Mouse (Mus musculus) spleen, postnatal 10 days (tissue): Measurements from ENCODE around the gene Spx.

Source experiments
- DNase-seq, 2 experiments: peaks; one replicate each; pipeline ENCODE4 v3.0.0; 2021 to 2022; ENCODE audit warnings: low spot score in 2 of 2

The Spx gene

DNA sequence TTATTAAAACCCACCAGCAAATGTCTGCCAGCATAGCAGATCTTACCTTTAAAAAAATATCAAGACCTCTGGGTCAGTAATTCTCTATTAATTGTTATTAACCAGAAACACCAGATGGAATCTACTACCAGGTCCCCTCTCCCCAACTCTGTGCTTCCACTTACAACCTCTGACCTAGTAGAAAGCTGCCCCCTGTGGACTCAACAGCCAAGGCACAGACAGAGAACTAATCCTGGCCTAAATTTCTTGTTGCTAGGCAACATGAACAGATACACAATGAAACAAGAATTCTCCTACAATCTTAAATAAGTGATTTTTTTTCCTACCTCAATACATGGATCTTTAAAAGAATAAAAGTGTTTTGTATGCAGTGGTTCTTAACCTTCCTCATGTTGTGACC, 15.8 kb downstream of the Spx start:
- no peak for DNase-seq

DNA sequence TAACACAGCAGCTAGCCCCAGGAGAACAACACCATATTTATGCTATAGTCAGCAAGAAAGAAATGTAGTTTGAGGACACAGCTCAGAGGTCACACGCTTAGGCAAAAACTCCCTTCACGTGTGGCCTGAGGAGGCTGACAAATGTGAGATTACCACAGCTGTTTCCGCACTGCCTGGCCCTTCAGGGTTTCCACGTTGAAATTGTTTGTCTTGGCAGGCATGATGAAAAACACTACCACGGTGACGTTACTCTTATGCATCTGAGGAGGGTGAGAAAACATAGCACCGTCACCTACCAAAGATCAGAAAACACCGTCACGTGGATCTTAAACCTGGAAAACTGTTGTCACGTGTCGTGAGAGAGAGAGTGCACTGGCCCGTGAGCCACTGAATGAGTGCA, 38.1 kb downstream of the Spx start:
- DNase-seq = no peak

DNA sequence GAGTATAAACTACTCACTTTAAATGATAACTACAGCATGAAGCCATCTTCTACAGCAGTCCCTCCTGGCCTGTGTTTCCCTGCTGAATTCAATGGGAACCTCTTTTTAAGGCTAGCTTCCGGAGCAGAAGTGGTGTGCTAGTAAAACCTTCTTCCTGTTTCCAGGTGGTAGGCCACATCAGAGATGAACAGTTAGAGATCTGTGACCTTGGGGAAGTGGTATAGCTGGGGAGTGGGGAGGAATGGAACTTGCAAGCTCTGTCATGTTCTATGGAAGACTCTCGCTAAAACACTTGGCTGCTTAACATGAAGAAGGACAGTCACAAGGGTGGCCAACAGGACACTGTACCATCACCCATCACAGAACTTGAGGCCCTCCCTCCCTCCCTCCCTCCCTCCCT, 40.1 kb downstream of the Spx start:
- no peak for DNase-seq

DNA sequence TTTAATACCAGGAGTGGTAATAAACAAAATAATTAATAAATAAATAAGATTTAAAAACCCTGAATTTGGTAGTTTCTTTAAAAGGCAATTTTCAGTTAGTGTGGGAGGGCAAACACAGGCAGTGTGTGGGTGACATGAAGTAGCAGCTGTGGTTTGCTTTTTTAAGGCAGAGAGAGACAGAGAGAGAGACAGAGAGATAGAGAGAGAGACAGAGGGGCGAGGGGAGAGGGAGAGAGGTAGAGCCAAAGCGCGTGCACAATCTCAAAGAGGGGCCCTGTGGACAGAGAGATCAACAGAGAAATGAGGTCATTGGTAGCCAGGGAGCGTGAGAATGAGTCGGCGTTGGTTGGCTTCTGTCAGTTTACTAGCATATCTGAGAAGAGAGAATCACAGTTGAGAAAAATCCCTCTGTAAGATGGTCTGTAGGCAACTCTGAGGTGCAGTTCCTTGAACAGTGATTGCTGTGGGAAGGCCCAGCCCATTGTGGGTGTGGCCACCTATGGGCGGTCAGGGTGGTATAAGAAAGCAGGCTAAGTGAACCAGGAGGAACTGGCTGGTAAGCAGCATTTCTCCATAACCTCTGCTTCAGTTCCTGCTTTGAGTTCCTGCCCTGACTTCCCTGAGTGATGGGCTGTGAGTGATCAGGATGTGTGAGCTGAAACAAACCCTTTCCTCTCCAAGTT, 42.2 kb downstream of the Spx start:
- no peak for DNase-seq

DNA sequence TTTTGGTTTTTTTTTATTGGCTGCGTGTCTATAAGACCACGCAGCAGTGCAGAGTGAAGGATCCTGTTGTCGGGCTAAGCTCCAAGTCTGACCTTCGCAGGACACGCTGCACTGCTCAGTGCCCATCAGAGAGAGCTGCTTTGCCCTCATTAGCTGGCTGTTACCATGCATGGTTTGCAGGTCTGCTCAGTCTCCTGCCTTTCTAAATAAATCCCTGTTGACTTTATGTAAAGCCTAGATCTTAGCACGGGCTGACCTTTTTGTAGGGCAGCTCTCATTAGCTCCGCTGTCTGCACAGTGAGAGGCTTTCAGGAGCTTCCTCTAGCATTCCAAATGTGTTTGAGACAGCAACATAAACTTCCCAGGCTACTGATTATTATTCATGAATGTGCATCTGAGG, 44.8 kb downstream of the Spx start:
- no peak for DNase-seq

DNA sequence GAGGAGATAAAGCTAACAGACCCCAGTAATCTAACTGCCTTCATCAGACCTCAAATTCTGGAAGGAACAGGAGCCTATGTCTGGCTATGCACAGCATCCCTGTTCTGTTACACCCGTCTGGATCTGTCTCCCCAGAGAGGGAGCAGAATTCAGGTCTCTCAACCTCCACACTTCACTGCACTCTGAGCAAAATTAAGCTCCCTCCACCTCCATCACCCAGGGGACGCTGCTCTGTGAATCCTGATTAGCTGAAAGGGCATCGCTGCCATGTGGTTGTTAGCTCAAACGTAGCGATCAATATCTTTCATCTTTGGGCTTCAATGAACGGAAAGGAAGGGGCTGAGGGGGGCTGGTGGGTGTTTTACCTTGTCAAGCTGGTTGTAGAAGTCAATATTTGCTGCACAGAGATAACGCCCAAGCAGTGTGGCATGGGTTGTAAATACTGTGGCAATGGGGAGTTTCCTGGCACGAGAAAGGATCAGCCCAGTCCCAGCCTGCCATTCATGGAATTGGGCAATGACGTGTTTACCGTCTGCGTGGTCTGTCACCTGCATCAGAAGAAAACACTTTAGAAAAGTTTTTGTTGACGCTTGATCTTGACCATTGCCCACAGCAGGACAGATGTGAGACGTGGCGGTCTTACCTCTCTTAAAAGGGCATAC, 45.9 kb downstream of the Spx start:
- DNase-seq = no peak

DNA sequence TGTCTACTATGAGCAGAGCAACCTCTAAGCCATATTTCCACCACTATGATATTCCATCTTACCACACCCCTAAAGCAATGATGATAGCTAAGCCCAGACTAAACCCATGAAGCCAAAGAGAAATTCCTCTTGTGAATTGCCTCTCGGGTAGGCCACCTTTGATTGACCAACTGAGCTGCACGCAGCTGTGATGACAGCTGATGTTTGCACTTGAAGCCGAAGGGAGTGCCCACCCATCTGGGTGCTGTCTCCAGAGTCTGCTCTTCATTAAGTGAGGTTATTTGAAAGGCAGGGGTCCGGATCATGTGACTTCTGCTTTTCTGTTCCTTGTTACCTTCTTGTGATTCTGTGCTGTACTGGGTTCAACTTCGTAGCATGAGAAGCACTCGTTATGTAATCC, 49.0 kb downstream of the Spx start:
- DNase-seq = no peak
